Comparison of ENCODE assay signal across 19 mouse cellular contexts in the genomic region with DNA sequence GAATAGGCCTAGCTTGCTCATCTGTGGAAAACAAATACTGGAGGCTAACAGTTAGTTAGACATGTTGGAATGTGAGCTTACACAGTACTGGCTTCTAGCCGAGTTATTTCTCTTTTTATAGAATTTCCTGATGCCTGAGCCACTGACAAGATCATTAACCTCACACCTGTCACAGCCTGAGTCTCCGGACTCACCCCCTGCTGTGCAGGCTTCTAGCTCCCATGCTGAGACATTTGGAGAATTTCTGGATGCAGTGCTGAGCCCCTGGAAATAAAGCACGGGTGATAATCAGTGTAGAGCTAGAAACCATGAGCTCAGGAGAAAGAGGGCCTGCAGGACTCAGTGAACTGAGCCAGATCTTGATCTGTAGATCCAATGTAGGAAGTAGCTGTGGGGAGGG. TPM values are rescaled to one million over a fixed set of nuclear protein-coding genes. Genes with fewer than 3 reads are reported as not detected.
DNase-seq lines count a peak whose midpoint lies in the region; ATAC-seq and TF ChIP-seq lines count a peak whose summit lies in the region.
"Had no signal": no experiment of that assay in that cellular context is flagged by ENCODE, and none has a peak within 500 bp of the region (broad histone marks: within the 10 kb centered on the region; RNA-seq: fewer than 3 reads in every experiment).

No protein-coding gene starts in this region.

- peak; percentile 80 for ATAC-seq in heart, postnatal 0 days (ENCODE audit: insufficient read depth, low read depth)
- peak; percentile 80 for ATAC-seq in limb, embryonic 14.5 days (ENCODE audit: low FRiP score, low read depth)
- no peak for ATAC-seq in activated CD4-positive, CD25-positive, alpha-beta regulatory T cell, adult 4 months
- ATAC-seq in megakaryocyte, adult 5-6 weeks (ENCODE audit: poor library complexity, severe bottlenecking) = no peak
- ATAC-seq: forebrain, postnatal 0 days; intestine, postnatal 0 days; liver, postnatal 0 days had no signal

- H3K79me3 ChIP-seq in C2C12 (ENCODE audit: low read depth) = no peaks in the 10 kb centered on the region

- H3K36me3 ChIP-seq in heart, postnatal 0 days (replicated peaks; ENCODE audit: control insufficient read depth, insufficient read depth, low read length) = no peaks in the 10 kb centered on the region
- no peaks in the 10 kb centered on the region for H3K36me3 ChIP-seq in C2C12 (ENCODE audit: control insufficient read depth, insufficient read depth)
- H3K36me3 ChIP-seq in limb, embryonic 14.5 days (ENCODE audit: control insufficient read depth, insufficient read depth, low read length) = no peaks in the 10 kb centered on the region
- H3K36me3 ChIP-seq: neural tube, embryonic 12.5 days had no signal

- no peak for TF ChIP-seq EP300 in heart, postnatal 0 days (IDR thresholded peaks at IDR 0.05; ENCODE audit: low read depth)

- H3K9me3 ChIP-seq in heart, postnatal 0 days (replicated peaks; ENCODE audit: control insufficient read depth, low read length) = no peaks in the 10 kb centered on the region
- H3K9me3 ChIP-seq in limb, embryonic 14.5 days (ENCODE audit: control insufficient read depth, low read length) = no peaks in the 10 kb centered on the region
- H3K9me3 ChIP-seq: neural tube, embryonic 12.5 days had no signal

- no peak overlapping the region for H3K4me3 ChIP-seq in heart, postnatal 0 days (ENCODE audit: low read depth, low read length)
- H3K4me3 ChIP-seq in C2C12 (ENCODE audit: insufficient read depth, poor library complexity, severe bottlenecking) = no peak overlapping the region
- no peak overlapping the region for H3K4me3 ChIP-seq in limb, embryonic 14.5 days (replicated peaks; ENCODE audit: low read length)
- H3K4me3 ChIP-seq: neural tube, embryonic 12.5 days had no signal

- TF ChIP-seq CTCF in heart, postnatal 0 days (IDR thresholded peaks at IDR 0.05; ENCODE audit: low read depth) = no peak
- no peak for TF ChIP-seq CTCF in C2C12 (IDR thresholded peaks at IDR 0.05; ENCODE audit: control insufficient read depth, insufficient read depth, insufficient read length)

- H3K9ac ChIP-seq in heart, postnatal 0 days (replicated peaks; ENCODE audit: low read depth, low read length) = no peak overlapping the region
- no peak overlapping the region for H3K9ac ChIP-seq in limb, embryonic 14.5 days (ENCODE audit: low read depth, low read length, severe bottlenecking)
- H3K9ac ChIP-seq: forebrain, postnatal 0 days; hindbrain, embryonic 14.5 days; liver, postnatal 0 days; neural tube, embryonic 12.5 days had no signal

- 4% methylated on average over 3 of the region's 3 CpGs for WGBS in heart, postnatal 0 days
- 11% methylated on average over 3 of the region's 3 CpGs for WGBS in limb, embryonic 14.5 days

- peak; percentile 3 to 6 for DNase-seq in cerebellum, postnatal 36 days
- DNase-seq in cerebellum, adult 9-10 months = no peak
- peak; percentile 55 for DNase-seq in heart, postnatal 0 days (ENCODE audit: low spot score)
- no peak for DNase-seq in heart, postnatal 14 days
- DNase-seq in limb, embryonic 14.5 days (ENCODE audit: low spot score) = peak; percentile 67
- DNase-seq: forebrain, postnatal 0 days; left cerebral cortex, postnatal 4 days; liver, postnatal 0 days; lung, postnatal 4 days; midbrain, embryonic 14.5 days had no signal

- peaks cover 21% of the 10 kb centered on the region for H3K4me1 ChIP-seq in heart, postnatal 0 days (ENCODE audit: control insufficient read depth, insufficient read depth)
- peaks cover 13% of the 10 kb centered on the region; the same call in 1 of the 2 replicates for H3K4me1 ChIP-seq in limb, embryonic 14.5 days (ENCODE audit: control insufficient read depth, insufficient read depth, low read length)
- H3K4me1 ChIP-seq: neural tube, embryonic 12.5 days had no signal

- peak overlapping the region; percentile 81 for H3K27ac ChIP-seq in heart, postnatal 0 days (ENCODE audit: low read depth)
- H3K27ac ChIP-seq in limb, embryonic 14.5 days (replicated peaks; ENCODE audit: low read depth, low read length) = no peak overlapping the region
- H3K27ac ChIP-seq: hindbrain, embryonic 14.5 days; neural tube, embryonic 12.5 days had no signal

- no peak overlapping the region for H3ac ChIP-seq in C2C12 (ENCODE audit: control insufficient read depth, insufficient read length, low read depth)

- intact Hi-C loops in heart, postnatal 14 days (cut with DNase I) = loop anchor here (2.0 kb wide), 1 partner anchor 29 kb away; no protein-coding TSS in a partner anchor

- H3K79me2 ChIP-seq in C2C12 (ENCODE audit: control insufficient read depth, insufficient read depth) = no peaks in the 10 kb centered on the region

- H3K4me2 ChIP-seq in heart, postnatal 0 days (ENCODE audit: low read depth, low read length) = no peak overlapping the region
- H3K4me2 ChIP-seq in limb, embryonic 14.5 days (replicated peaks; ENCODE audit: low read depth, low read length, severe bottlenecking) = no peak overlapping the region
- H3K4me2 ChIP-seq: hindbrain, embryonic 14.5 days; neural tube, embryonic 12.5 days had no signal

- TF ChIP-seq POLR2A in limb, embryonic 14.5 days (IDR thresholded peaks at IDR 0.05; ENCODE audit: borderline replicate concordance, extremely low read depth, insufficient read depth, insufficient read length) = no peak

- H3K27me3 ChIP-seq in heart, postnatal 0 days (ENCODE audit: control insufficient read depth, insufficient read depth, low read length) = no peaks in the 10 kb centered on the region
- H3K27me3 ChIP-seq in C2C12 (ENCODE audit: control insufficient read depth, insufficient read depth, insufficient read length) = no peaks in the 10 kb centered on the region
- no peaks in the 10 kb centered on the region for H3K27me3 ChIP-seq in limb, embryonic 14.5 days (ENCODE audit: control insufficient read depth, insufficient read depth, low read length)
- H3K27me3 ChIP-seq: neural tube, embryonic 12.5 days had no signal

TF ChIP-seq in C2C12, 6 proteins besides CTCF, POLR2A, EP300 and RAD21:
- TF ChIP-seq MYOG (IDR thresholded peaks at IDR 0.05; ENCODE audit: control insufficient read depth, extremely low read depth, insufficient read length) = no peak
- TF ChIP-seq MYOD1 (IDR thresholded peaks at IDR 0.05; ENCODE audit: control insufficient read depth, insufficient read length, low read depth) = peak; percentile 90

RNA-seq across cellular contexts. Expression of a gene that starts 13.8 kb away (rescaled TPM):
- total RNA-seq in heart, postnatal 0 days (2014; rRNA removed; ENCODE audit: low replicate concordance) = 1.6 and 5.6 TPM in 2 replicates
- 2.4 and 2.8 TPM in 2 replicates for polyA plus RNA-seq in heart, postnatal 0 days (2015; fragmentation: Nextera tagmentation; extraction: Ambion mirVana)
- 100 to 1,000 TPM; 173 to 219 TPM for total RNA-seq in heart, postnatal 14 days (2021)
- polyA plus RNA-seq in C2C12 (2012; fragmentation: generic; extraction: Trizol) = 15.0 TPM
- polyA plus RNA-seq in limb, embryonic 14.5 days (2012; rRNA removed) = 16.6 and 18.6 TPM in 2 replicates
- 8.9 and 11.2 TPM in 2 replicates for polyA plus RNA-seq in limb, embryonic 14.5 days (2014; fragmentation: Nextera tagmentation; extraction: Ambion mirVana)
- polyA plus RNA-seq in activated CD4-positive, CD25-positive, alpha-beta regulatory T cell, adult 4 months (2017; shearing (Covaris generic)) = not detected
- total RNA-seq in megakaryocyte, adult 5-6 weeks (2015) = not detected in 2 replicates
- total RNA-seq in megakaryocyte, adult 5-6 weeks (2017) = not detected in 2 replicates
- polyA plus RNA-seq: intestine, postnatal 0 days; liver, postnatal 0 days; small intestine, adult 2 months had no signal

RNA-seq across cellular contexts. Expression of a gene that starts 31.9 kb away (rescaled TPM):
- total RNA-seq in heart, postnatal 0 days (2014; rRNA removed; ENCODE audit: low replicate concordance) = 33.1 and 66.7 TPM in 2 replicates
- polyA plus RNA-seq in heart, postnatal 0 days (2015; fragmentation: Nextera tagmentation; extraction: Ambion mirVana) = 11.2 and 12.1 TPM in 2 replicates
- total RNA-seq in heart, postnatal 14 days (2021) = 10 to 100 TPM; 24.3 to 27.8 TPM
- polyA plus RNA-seq in C2C12 (2012; fragmentation: generic; extraction: Trizol) = 42.1 TPM
- polyA plus RNA-seq in limb, embryonic 14.5 days (2012; rRNA removed) = 60.9 and 61.9 TPM in 2 replicates
- polyA plus RNA-seq in limb, embryonic 14.5 days (2014; fragmentation: Nextera tagmentation; extraction: Ambion mirVana) = 25.5 and 26.9 TPM in 2 replicates
- polyA plus RNA-seq in activated CD4-positive, CD25-positive, alpha-beta regulatory T cell, adult 4 months (2017; shearing (Covaris generic)) = 1 to 10 TPM; 6.6 to 7.3 TPM
- total RNA-seq in megakaryocyte, adult 5-6 weeks (2015) = 8.8 and 11.8 TPM in 2 replicates
- 22.6 and 27.5 TPM in 2 replicates for total RNA-seq in megakaryocyte, adult 5-6 weeks (2017)

RNA-seq across cellular contexts. Expression of a gene that starts 32.7 kb away (rescaled TPM):
- not detected in 2 replicates for total RNA-seq in heart, postnatal 0 days (2014; rRNA removed; ENCODE audit: low replicate concordance)
- polyA plus RNA-seq in heart, postnatal 0 days (2015; fragmentation: Nextera tagmentation; extraction: Ambion mirVana) = not detected in 2 replicates
- total RNA-seq in heart, postnatal 14 days (2021) = under 1 TPM in 1 of 2 experiments, not detected in 1; 0.86 TPM
- polyA plus RNA-seq in C2C12 (2012; fragmentation: generic; extraction: Trizol) = not detected
- 1.5 and 3.1 TPM in 2 replicates for polyA plus RNA-seq in limb, embryonic 14.5 days (2012; rRNA removed)
- polyA plus RNA-seq in limb, embryonic 14.5 days (2014; fragmentation: Nextera tagmentation; extraction: Ambion mirVana) = not detected in 2 replicates
- polyA plus RNA-seq in activated CD4-positive, CD25-positive, alpha-beta regulatory T cell, adult 4 months (2017; shearing (Covaris generic)) = not detected
- total RNA-seq in megakaryocyte, adult 5-6 weeks (2015) = not detected in 2 replicates
- not detected in 2 replicates for total RNA-seq in megakaryocyte, adult 5-6 weeks (2017)
- total RNA-seq: adrenal gland, postnatal 4 days; forebrain, postnatal 0 days had no signal
- polyA plus RNA-seq: forebrain, postnatal 0 days; hindbrain, embryonic 14.5 days; intestine, postnatal 0 days; liver, postnatal 0 days; midbrain, embryonic 14.5 days; neural tube, embryonic 12.5 days; small intestine, adult 2 months; stomach, embryonic 14.5 days had no signal

Comparison
In these comparisons a context has a peak if more than half of its experiments do, and no peak if none do; other contexts are left out.
1. DNase-seq: peak in cerebellum, postnatal 36 days (2 of 2), heart, postnatal 0 days (single experiment) and limb, embryonic 14.5 days (single experiment); none in cerebellum, adult 9-10 months (single experiment) and heart, postnatal 14 days (0 of 2).
2. ATAC-seq: peak in heart, postnatal 0 days (single experiment) and limb, embryonic 14.5 days (single experiment); none in activated CD4-positive, CD25-positive, alpha-beta regulatory T cell, adult 4 months (single experiment) and megakaryocyte, adult 5-6 weeks (single experiment).